Mouse (Mus musculus) hindbrain, embryonic 14.5 days (tissue): ENCODE measurements at regions not wholly inside any gene's neighbourhood (a gene's known extent, or its start where the extent isn't known, plus 50 kb on each side); places are given as distances from the start of the nearest gene placed in this dataset.

Source experiments
- ATAC-seq: fragments of 200-750 bp; cut with Nextera tagmentation; 2 replicates; pipeline ENCODE4 v1.8.0; 2017; ENCODE audit warnings: moderate number of reproducible peaks, mild to moderate bottlenecking, moderate TSS enrichment, moderate library complexity; ENCODE audit not compliant: low FRiP score
- DNase-seq: peaks from one replicate; pipeline ENCODE4 v3.0.0-alpha.2; 2015; ENCODE audit warnings: low spot score
- H3K27ac ChIP-seq: fragments of 300-500 bp; sonication (generic); 2 replicates; pipeline ENCODE4 v1.5.1; 2014; ENCODE audit warnings: mild to moderate bottlenecking, moderate library complexity
- H3K27me3 ChIP-seq: fragments of 300-500 bp; sonication (generic); 2 replicates; pipeline ENCODE4 v1.6.1; 2014; ENCODE audit warnings: mild to moderate bottlenecking, low read length, mixed read lengths; ENCODE audit not compliant: control insufficient read depth, insufficient read depth
- H3K36me3 ChIP-seq: fragments of 300-500 bp; sonication (generic); replicated peaks from 2 replicates; pipeline ENCODE4 v1.6.1; 2014; ENCODE audit not compliant: control insufficient read depth, insufficient read depth
- H3K4me1 ChIP-seq: fragments of 300-500 bp; sonication (generic); replicated peaks from 2 replicates; pipeline ENCODE4 v1.6.1; 2014; ENCODE audit warnings: antibody characterized with exemption, low read length, mixed read lengths; ENCODE audit not compliant: control insufficient read depth, insufficient read depth
- H3K4me2 ChIP-seq: fragments of 300-500 bp; sonication (generic); replicated peaks from 2 replicates; pipeline ENCODE4 v1.6.1; 2014; ENCODE audit warnings: mild to moderate bottlenecking, moderate library complexity
- H3K4me3 ChIP-seq: fragments of 300-500 bp; sonication (generic); replicated peaks from 2 replicates; pipeline ENCODE4 v1.5.1; 2014; ENCODE audit warnings: mild to moderate bottlenecking, low read length
- H3K9ac ChIP-seq: fragments of 300-500 bp; sonication (generic); 2 replicates; pipeline ENCODE4 v1.6.1; 2014
- H3K9me3 ChIP-seq: fragments of 300-500 bp; sonication (generic); 2 replicates; pipeline ENCODE4 v1.6.1; 2016; ENCODE audit warnings: low read length; ENCODE audit not compliant: control insufficient read depth
- WGBS: fragments of 180-500 bp; shearing (Covaris S2); extraction: QIAGEN DNeasy Blood & Tissue Kit; methylation state at CpG from one replicate; pipeline ENCODE4 v1.1.7; 2014; 5-methylcytosine and 5-hydroxymethylcytosine counted together

GRCm38 (mm10) chr15:97169381-97169780 lies 77.5 kb upstream of the Pced1b start:
- no peak for ATAC-seq
- Histone ChIP-seq H3K9me3 (no peaks in the 10 kb centered on the region), H3K27me3 (no peaks in the 10 kb centered on the region), H3K36me3 (no peaks in the 10 kb centered on the region), H3K27ac (no peak overlapping the region), H3K9ac (no peak overlapping the region), H3K4me2 (no peak overlapping the region), H3K4me3 (no peak overlapping the region), H3K4me1 (no peaks in the 10 kb centered on the region; the same call in 1 of the 2 replicates)
- WGBS, result 91% methylated on average over 10 of the region's 10 CpGs
- no peak for DNase-seq

GRCm38 (mm10) chr15:97167116-97167515 lies 79.8 kb upstream of the Pced1b start:
- Histone ChIP-seq H3K9me3 (no peaks in the 10 kb centered on the region), H3K4me2 (no peak overlapping the region), H3K27ac (no peak overlapping the region), H3K36me3 (no peaks in the 10 kb centered on the region), H3K4me3 (no peak overlapping the region), H3K9ac (no peak overlapping the region), H3K4me1 (no peaks in the 10 kb centered on the region), H3K27me3 (no peaks in the 10 kb centered on the region)
- DNase-seq, result no peak
- 94% methylated on average over 7 of the region's 7 CpGs for WGBS
- ATAC-seq, result no peak

- no peaks in the 10 kb centered on the region for H3K27me3 ChIP-seq
- H3K9ac ChIP-seq, result no peak overlapping the region
- no peaks in the 10 kb centered on the region for H3K4me1 ChIP-seq
- 78% methylated on average over 15 of the region's 15 CpGs for WGBS
- DNase-seq (no peak), ATAC-seq (no peak)
- H3K27ac ChIP-seq, result peak overlapping the region; percentile 9; the same call in 1 of the 2 replicates
- H3K4me2 ChIP-seq, result no peak overlapping the region
- no peaks in the 10 kb centered on the region for H3K36me3 ChIP-seq
- no peak overlapping the region for H3K4me3 ChIP-seq
- H3K9me3 ChIP-seq, result no peaks in the 10 kb centered on the region
Observed at GRCm38 (mm10) chr15:97164616-97165015, 82.3 kb upstream of the Pced1b start.

GRCm38 (mm10) chr15:97163971-97164370 lies 82.9 kb upstream of the Pced1b start:
- ATAC-seq, result no peak
- DNase-seq, result no peak
- Histone ChIP-seq H3K4me1 (no peaks in the 10 kb centered on the region), H3K27me3 (no peaks in the 10 kb centered on the region), H3K9me3 (no peaks in the 10 kb centered on the region), H3K9ac (no peak overlapping the region), H3K4me3 (no peak overlapping the region), H3K36me3 (no peaks in the 10 kb centered on the region), H3K27ac (no peak overlapping the region), H3K4me2 (no peak overlapping the region)
- WGBS, result 95% methylated on average over 6 of the region's 6 CpGs

- no peaks in the 10 kb centered on the region for H3K36me3 ChIP-seq
- no peak overlapping the region for H3K9ac ChIP-seq
- no peak overlapping the region for H3K27ac ChIP-seq
- H3K4me3 ChIP-seq, result no peak overlapping the region
- DNase-seq (no peak), ATAC-seq (no peak)
- no peak overlapping the region for H3K4me2 ChIP-seq
- H3K9me3 ChIP-seq, result no peaks in the 10 kb centered on the region
- H3K27me3 ChIP-seq, result no peaks in the 10 kb centered on the region
- H3K4me1 ChIP-seq, result no peaks in the 10 kb centered on the region
- WGBS, result 92% methylated on average over 8 of the region's 8 CpGs
Observed at GRCm38 (mm10) chr15:97163090-97163489, 83.8 kb upstream of the Pced1b start.

GRCm38 (mm10) chr15:97162305-97162704 lies 84.6 kb upstream of the Pced1b start:
- Histone ChIP-seq H3K4me3 (no peak overlapping the region), H3K9me3 (no peaks in the 10 kb centered on the region), H3K9ac (no peak overlapping the region), H3K36me3 (no peaks in the 10 kb centered on the region), H3K27ac (no peak overlapping the region), H3K27me3 (no peaks in the 10 kb centered on the region), H3K4me1 (no peaks in the 10 kb centered on the region), H3K4me2 (no peak overlapping the region)
- 90% methylated on average over 8 of the region's 8 CpGs for WGBS
- ATAC-seq (no peak), DNase-seq (no peak)

- H3K4me2 ChIP-seq, result no peak overlapping the region
- no peak overlapping the region for H3K27ac ChIP-seq
- WGBS, result 89% methylated on average over 5 of the region's 5 CpGs
- no peaks in the 10 kb centered on the region for H3K9me3 ChIP-seq
- no peak overlapping the region for H3K9ac ChIP-seq
- DNase-seq (no peak), ATAC-seq (no peak)
- H3K27me3 ChIP-seq, result no peaks in the 10 kb centered on the region
- H3K36me3 ChIP-seq, result no peaks in the 10 kb centered on the region
- H3K4me3 ChIP-seq, result no peak overlapping the region
- H3K4me1 ChIP-seq, result no peaks in the 10 kb centered on the region
Observed at GRCm38 (mm10) chr15:97161530-97161929, 85.4 kb upstream of the Pced1b start.

GRCm38 (mm10) chr15:97152354-97152753 lies 94.6 kb upstream of the Pced1b start:
- Histone ChIP-seq H3K9me3 (no peaks in the 10 kb centered on the region), H3K9ac (peak overlapping the region; percentile 28), H3K4me1 (peaks cover 7% of the 10 kb centered on the region; the same call in 1 of the 2 replicates), H3K27ac (peak overlapping the region; percentile 83), H3K27me3 (no peaks in the 10 kb centered on the region), H3K36me3 (no peaks in the 10 kb centered on the region), H3K4me2 (peak overlapping the region; percentile 31), H3K4me3 (no peak overlapping the region)
- peak; percentile 76 for ATAC-seq
- peak; percentile 34 for DNase-seq
- WGBS, result 52% methylated on average over 8 of the region's 8 CpGs

- Histone ChIP-seq H3K4me3 (no peak overlapping the region), H3K27ac (peak overlapping the region; percentile 83), H3K4me1 (peaks cover 7% of the 10 kb centered on the region; the same call in 1 of the 2 replicates), H3K4me2 (peak overlapping the region; percentile 31), H3K9me3 (no peaks in the 10 kb centered on the region), H3K27me3 (no peaks in the 10 kb centered on the region), H3K9ac (0 out of 2 replicates have a peak overlapping the region, but pooled peaks have one; percentile 28), H3K36me3 (no peaks in the 10 kb centered on the region)
- ATAC-seq (peak; percentile 60; the same call in 1 of the 2 replicates), DNase-seq (peak; percentile 66)
- 43% methylated on average over 12 of the region's 12 CpGs for WGBS
Observed at GRCm38 (mm10) chr15:97151793-97152192, 95.1 kb upstream of the Pced1b start.
